Mouse (Mus musculus) hematopoietic stem cell, adult 5-6 weeks (primary cell): ENCODE measurements at regions not wholly inside any gene's neighbourhood (a gene's known extent, or its start where the extent isn't known, plus 50 kb on each side); places are given as distances from the start of the nearest gene placed in this dataset.

Experiments used
- ATAC-seq, 2 experiments: fragments of 125-278 bp in 1 of 2; replicated peaks in 1 of 2; 2 replicates each; pipeline ENCODE4 v1.8.0; 2016 to 2017; ENCODE audit warnings: inconsistent platforms in 2 of 2, mild to moderate bottlenecking in 2 of 2, moderate number of reproducible peaks in 2 of 2, low read depth in 1 of 2, moderate TSS enrichment in 1 of 2; ENCODE audit not compliant: low FRiP score in 2 of 2, poor library complexity in 2 of 2, severe bottlenecking in 2 of 2, insufficient read depth in 1 of 2, low TSS enrichment in 1 of 2

GRCm38 (mm10) chr3:38641733-38642132 is 157.1 kb upstream of the Ankrd50 start:
- no peak for ATAC-seq

DNA sequence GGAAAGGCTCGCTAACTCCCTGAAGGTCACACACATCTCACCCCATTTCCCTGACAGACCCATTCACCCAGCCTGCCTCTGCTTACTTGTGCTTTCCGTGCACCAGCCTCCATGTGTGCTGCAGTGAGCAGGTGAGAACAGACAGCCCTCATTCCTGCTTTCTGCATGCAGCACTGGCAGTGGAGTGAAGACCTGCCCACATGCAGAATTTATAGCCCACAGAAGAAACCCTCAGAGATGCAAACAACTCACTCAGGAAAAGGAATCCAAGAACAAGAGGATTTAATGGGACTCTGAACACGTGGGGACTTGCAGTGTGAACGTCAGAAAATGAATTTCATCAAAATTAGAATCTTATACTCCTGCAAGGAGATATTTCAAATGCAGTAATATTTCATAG is 152.2 kb upstream of the Ankrd50 start:
- ATAC-seq: no peak

- no peak for ATAC-seq
These were observed 148.7 kb upstream of the Ankrd50 start for GRCm38 (mm10) chr3:38633347-38633746.

- no peak for ATAC-seq
These were observed 141.0 kb upstream of the Ankrd50 start for GRCm38 (mm10) chr3:38625575-38626184.

DNA sequence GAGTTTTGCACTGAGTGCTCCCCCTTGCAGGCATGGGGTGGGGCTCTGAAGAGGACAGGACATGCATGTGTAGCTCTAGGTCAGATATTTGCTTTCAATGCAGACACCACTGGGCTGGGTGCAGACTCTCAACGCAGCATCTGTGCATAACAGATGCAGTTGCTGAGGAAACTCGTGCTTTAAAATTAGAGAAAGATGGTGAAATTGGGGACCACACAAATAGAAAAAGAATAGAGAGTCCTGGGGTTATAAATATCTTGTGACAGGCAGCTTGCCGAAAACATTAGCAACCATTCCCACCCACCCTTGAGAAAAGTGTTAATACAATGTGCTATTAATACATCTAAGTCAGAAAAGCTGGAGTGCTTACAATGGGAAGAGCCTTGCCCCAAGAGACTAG is 133.3 kb upstream of the Ankrd50 start:
- ATAC-seq: no peak

- ATAC-seq: no peak
These were observed 132.6 kb upstream of the Ankrd50 start for GRCm38 (mm10) chr3:38617217-38617616.

GRCm38 (mm10) chr3:38613706-38614105 is 129.1 kb upstream of the Ankrd50 start:
- ATAC-seq: no peak

GRCm38 (mm10) chr3:38591531-38591930 is 106.9 kb upstream of the Ankrd50 start:
- ATAC-seq: no peak

DNA sequence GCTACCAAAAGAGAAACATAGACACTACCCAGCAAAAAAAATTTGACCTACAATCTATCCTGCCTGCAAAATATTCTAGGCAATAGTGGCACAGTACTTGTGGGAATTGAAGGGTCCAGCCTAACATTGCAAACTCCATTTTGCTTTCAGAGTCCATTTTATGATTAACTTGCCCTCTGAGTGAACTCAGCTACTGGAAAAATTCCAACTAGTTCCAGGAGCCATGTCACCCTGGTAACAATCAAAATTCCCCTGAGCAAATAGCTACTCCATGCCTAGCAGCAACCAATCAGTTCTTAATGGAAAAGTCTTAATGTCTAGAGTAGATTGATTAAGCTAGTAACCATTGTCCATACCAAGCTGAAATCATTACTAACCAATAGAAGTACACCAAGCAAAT is 104.3 kb upstream of the Ankrd50 start:
- ATAC-seq: no peak

DNA sequence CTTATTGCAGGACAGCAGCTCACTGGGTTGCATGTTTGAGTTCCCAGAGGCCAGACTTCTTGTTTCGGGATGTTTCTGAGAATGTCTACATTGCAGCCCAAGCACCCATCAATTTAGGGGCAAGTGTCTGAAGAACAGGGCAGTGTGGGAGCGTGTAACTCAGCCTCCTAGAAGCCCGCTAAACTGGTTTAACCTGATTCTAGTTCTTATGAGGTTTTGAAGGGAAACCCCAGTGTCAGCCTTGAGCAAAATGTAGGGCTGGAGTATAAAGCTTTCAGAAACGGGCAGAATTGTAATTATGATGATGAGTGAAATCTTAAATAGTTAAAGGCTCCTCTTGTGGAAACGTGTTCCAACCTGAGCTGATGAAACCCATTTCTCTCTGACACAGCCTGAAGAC is 100.9 kb upstream of the Ankrd50 start:
- no peak for ATAC-seq

GRCm38 (mm10) chr3:38579781-38580180 is 95.1 kb upstream of the Ankrd50 start:
- ATAC-seq: no peak

GRCm38 (mm10) chr3:38577890-38578628 is 93.4 kb upstream of the Ankrd50 start:
- ATAC-seq: no peak

GRCm38 (mm10) chr3:38573594-38573993 is 89.0 kb upstream of the Ankrd50 start:
- ATAC-seq: 0 out of 4 replicates have a peak, but pooled peaks of 1 of the 2 experiments have one; percentile 22

DNA sequence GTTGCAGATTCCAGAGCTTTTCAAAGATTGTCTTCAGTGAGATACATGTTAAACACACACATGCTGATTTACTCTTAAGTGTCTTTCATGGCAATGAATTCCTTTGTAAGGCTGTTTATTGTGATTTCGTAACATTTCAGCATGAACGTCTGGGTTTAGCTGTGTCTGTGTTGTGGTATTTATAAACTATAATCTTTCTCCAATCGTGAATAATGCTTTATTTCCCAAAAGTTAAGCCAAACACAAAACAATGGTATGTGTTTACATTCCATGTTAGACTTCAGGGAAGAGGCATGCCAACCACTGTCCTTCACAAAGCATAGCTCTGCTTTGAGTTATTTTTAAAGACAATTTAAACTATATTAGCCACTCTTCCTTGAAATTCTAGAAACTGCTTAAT is 87.5 kb upstream of the Ankrd50 start:
- ATAC-seq: no peak

DNA sequence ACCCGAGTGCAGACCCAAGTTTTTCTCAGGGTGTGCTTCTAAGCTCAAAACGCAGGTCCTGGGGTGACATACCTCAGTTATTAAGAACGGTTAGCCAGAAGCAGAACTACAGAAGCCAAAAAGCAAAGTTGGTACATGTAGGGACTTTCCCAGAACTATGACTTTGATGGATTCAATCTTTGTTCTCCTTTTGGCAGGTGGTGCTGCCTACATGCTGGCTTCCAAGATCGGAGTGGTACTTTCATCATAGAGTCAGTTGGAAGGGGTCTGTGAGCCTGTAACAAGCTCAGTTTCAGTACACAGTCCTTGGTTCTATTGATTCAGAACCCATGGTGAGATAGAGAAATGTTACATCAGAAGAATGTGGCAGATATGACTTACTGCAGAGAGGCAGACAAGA is 86.6 kb upstream of the Ankrd50 start:
- ATAC-seq: peak in 1 of 2 experiments; percentile 53; a peak in 1 of 4 replicates

- ATAC-seq: no peak
These were observed 84.4 kb upstream of the Ankrd50 start for GRCm38 (mm10) chr3:38569001-38569400.

DNA sequence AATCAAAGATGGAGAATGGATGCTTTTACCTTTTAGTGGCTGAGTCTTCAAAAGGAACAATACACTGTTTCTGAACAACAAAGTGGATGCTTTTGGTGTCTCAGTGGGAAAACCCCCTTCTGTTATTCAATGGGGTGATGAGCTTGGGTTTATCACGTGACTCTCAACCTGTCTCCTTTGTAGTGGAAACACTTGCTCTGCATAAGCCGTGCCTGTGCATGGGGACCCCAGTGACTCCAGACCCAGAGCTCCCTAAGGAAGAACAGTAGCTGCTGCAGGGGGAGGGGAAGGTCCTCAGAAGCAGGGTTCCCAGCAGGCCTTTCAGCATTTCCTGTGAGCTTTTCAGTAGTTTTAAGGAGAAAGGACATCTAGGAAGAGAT is 83.9 kb upstream of the Ankrd50 start:
- no peak for ATAC-seq

DNA sequence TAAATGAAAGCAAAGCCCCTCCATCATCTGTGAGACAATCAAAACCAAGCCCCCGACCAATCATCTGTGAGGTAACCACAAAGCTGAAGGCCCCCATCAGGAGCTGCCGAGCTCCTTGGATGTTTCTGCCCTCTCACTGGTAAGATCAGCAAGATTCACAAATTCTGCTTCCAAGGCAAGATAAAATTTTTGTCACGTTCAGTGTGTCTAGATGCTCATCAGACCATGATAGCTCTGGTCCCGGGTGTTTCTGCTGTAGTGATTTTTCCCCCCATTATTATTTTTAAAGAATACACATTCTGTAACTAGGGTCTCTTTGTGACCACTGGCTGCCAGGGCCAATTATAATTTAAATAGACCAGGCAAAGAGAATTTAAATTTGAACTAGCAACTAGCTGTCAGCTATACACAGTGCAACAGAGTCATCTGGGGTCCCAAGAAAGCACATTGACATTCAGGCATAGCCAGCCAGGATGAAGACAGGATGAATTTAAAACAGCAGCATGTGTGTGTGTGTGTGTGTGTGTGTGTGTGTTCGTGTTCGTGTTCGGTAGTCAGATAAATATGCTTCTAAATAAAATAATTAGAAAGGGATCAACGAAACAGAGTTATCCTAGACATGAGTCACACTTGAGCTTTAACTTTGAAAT is 83.4 kb upstream of the Ankrd50 start:
- no peak for ATAC-seq

GRCm38 (mm10) chr3:38566576-38566975 is 81.9 kb upstream of the Ankrd50 start:
- ATAC-seq: no peak
